Mouse (Mus musculus) spleen, postnatal 10 days (tissue): Measurements from ENCODE around the gene D030056L22Rik.

Experiments
- DNase-seq, 2 experiments: peaks; one replicate each; pipeline ENCODE4 v3.0.0; 2021 to 2022; ENCODE audit warnings: low spot score in 2 of 2

The D030056L22Rik gene

GRCm38 (mm10) chr19:18712866-18713300 is at the start of gene D030056L22Rik:
D030056L22Rik (plus strand) TSS chr19:18713193.
- peak; percentile 97 to 100 for DNase-seq

- no peak for DNase-seq
Measured at GRCm38 (mm10) chr19:18663904-18664303, 49.1 kb upstream of the D030056L22Rik start.

GRCm38 (mm10) chr19:18666966-18667365 is 46.0 kb upstream of the D030056L22Rik start:
- no peak for DNase-seq

- DNase-seq = no peak
Measured at GRCm38 (mm10) chr19:18669551-18669950, 43.4 kb upstream of the D030056L22Rik start.

- DNase-seq = peak; percentile 97 to 99
Measured at GRCm38 (mm10) chr19:18670608-18671007, 42.4 kb upstream of the D030056L22Rik start, which contains the start of gene Carnmt1. Carnmt1 (plus strand) TSS chr19:18670764.

GRCm38 (mm10) chr19:18671056-18671741 is 41.8 kb upstream of the D030056L22Rik start:
- DNase-seq = peak; percentile 61 to 69

- no peak for DNase-seq
Measured at GRCm38 (mm10) chr19:18672498-18672897, 40.5 kb upstream of the D030056L22Rik start.

- no peak for DNase-seq
Measured at GRCm38 (mm10) chr19:18673116-18673515, 39.9 kb upstream of the D030056L22Rik start.

- no peak for DNase-seq
Measured at GRCm38 (mm10) chr19:18682142-18682541, 30.9 kb upstream of the D030056L22Rik start.

- DNase-seq = peak in 1 of 2 experiments; percentile 64
Measured at GRCm38 (mm10) chr19:18687556-18687955, 25.4 kb upstream of the D030056L22Rik start.

- no peak for DNase-seq
Measured at GRCm38 (mm10) chr19:18692176-18692575, 20.8 kb upstream of the D030056L22Rik start.

- DNase-seq = peak in 1 of 2 experiments; percentile 19
Measured at GRCm38 (mm10) chr19:18692768-18693167, 20.2 kb upstream of the D030056L22Rik start.

- DNase-seq = no peak
Measured at GRCm38 (mm10) chr19:18695116-18695515, 17.9 kb upstream of the D030056L22Rik start.

- DNase-seq = no peak
Measured at GRCm38 (mm10) chr19:18695552-18695951, 17.4 kb upstream of the D030056L22Rik start.

GRCm38 (mm10) chr19:18708101-18708500 is 4.9 kb upstream of the D030056L22Rik start:
- DNase-seq = no peak

- no peak for DNase-seq
Measured at GRCm38 (mm10) chr19:18710903-18711302, 2.1 kb upstream of the D030056L22Rik start.

- DNase-seq = no peak
Measured at GRCm38 (mm10) chr19:18711589-18711988, 1.4 kb upstream of the D030056L22Rik start.

GRCm38 (mm10) chr19:18712153-18712865 is 684 bp upstream of the D030056L22Rik start:
- peak in 1 of 2 experiments; percentile 12 for DNase-seq

GRCm38 (mm10) chr19:18713357-18713756 is 364 bp downstream of the D030056L22Rik start:
- peak; percentile 73 to 77 for DNase-seq

GRCm38 (mm10) chr19:18716374-18716773 is 3.4 kb downstream of the D030056L22Rik start:
- peak; percentile 61 to 83 for DNase-seq

- DNase-seq = no peak
Measured at GRCm38 (mm10) chr19:18720337-18720736, 7.3 kb downstream of the D030056L22Rik start.

- DNase-seq = no peak
Measured at GRCm38 (mm10) chr19:18725186-18725585, 12.2 kb downstream of the D030056L22Rik start.

GRCm38 (mm10) chr19:18730255-18730654 is 17.3 kb downstream of the D030056L22Rik start:
- no peak for DNase-seq
